Mouse (Mus musculus): ENCODE measurements around the gene Ntm. TPM values are rescaled to one million over a fixed set of nuclear protein-coding genes. Genes with fewer than 3 reads are reported as not detected.

The Ntm gene
- total and polyA plus RNA-seq, 3 experiments: 1.6 to 1.9 (median 1.8) TPM

DNA sequence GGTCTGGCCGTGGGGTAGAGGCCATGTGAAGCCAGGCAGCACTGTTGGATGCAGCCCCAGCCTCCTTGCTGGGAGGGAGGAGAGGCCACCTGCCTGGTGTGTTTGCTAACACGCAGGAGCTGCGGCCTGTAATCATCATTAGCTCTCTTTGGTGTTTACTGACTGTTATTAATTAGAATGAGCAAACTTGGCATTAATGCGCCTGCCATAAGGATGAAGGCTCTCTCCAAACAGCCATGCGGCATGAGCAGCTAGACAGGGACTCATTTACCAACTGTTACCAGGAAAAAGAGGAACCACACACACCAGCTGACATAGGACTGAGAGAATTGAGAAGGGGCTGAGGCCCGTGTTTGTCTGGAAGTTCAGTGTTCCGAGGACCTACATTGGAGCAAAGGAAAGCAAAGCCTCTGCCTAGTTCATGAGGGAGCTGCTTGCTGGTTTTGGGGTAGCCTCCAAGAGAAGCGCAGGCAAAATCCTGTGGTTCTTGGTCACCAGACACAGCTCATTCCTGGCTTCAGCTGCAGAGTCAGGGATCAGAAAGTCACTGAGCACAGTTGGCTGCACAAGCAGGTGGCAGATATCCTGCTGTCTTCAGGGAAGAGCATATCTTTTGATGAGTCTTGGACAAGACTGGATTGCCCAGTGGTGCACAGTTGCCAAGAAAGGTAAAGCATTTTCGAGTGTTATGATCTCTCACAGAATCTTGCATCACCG, 171.6 kb downstream of the Ntm start:
- Histone ChIP-seq H3K79me2 (replicated peaks; ENCODE audit: control insufficient read depth, insufficient read depth, low read length) (no peaks in the 10 kb centered on the region), H3K4me3 (no peak overlapping the region), H3K36me3 (ENCODE audit: control insufficient read depth, insufficient read depth, low read length) (no peaks in the 10 kb centered on the region), H3K9ac (ENCODE audit: low read depth, low read length) (no peak overlapping the region), H3K27me3 (ENCODE audit: control insufficient read depth, insufficient read depth, low read length) (no peaks in the 10 kb centered on the region), H3K4me1 (ENCODE audit: control insufficient read depth, insufficient read depth, low read length) (no peaks in the 10 kb centered on the region), H3K27ac (no peak overlapping the region)
- 78% methylated on average over 10 of the region's 10 CpGs for whole genome bisulfite sequencing
- no peak for TF ChIP-seq POLR2A (IDR thresholded peaks at IDR 0.05; ENCODE audit: insufficient read depth, low read depth, low read length)
- intact Hi-C loops (cut with DNase I): no loop called here
- no peak for DNase-seq

DNA sequence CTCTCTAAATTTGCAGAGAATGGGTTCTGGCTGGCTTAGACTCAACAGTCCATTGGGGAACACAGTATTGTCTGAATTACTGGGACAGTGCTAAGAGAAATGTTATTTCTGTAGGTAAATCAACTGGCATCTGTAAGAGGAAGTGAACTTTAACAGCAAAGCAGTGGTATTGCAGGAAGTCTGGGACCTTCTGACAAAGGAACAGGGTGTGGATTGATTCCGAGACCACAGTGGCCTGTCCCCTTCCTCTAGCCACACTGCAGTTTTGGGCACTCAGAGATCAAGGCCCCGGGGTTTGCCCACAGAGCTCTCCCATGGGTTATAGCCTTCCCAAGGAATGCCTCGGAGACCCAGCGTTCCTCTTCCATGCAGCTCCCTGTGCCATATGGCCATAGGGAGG, 172.9 kb downstream of the Ntm start:
- DNase-seq: no peak
- H3K4me3 ChIP-seq: no peak overlapping the region
- intact Hi-C loops (cut with DNase I): no loop called here
- H3K27ac ChIP-seq: no peak overlapping the region
- 48% methylated on average over 4 of the region's 4 CpGs for WGBS
- TF ChIP-seq EP300 (IDR thresholded peaks at IDR 0.05; ENCODE audit: insufficient read depth, low read depth, low read length) (no peak), CTCF (IDR thresholded peaks at IDR 0.05) (no peak), POLR2A (IDR thresholded peaks at IDR 0.05; ENCODE audit: insufficient read depth, low read depth, low read length) (no peak)
- no peaks in the 10 kb centered on the region for H3K79me2 ChIP-seq (replicated peaks; ENCODE audit: control insufficient read depth, insufficient read depth, low read length)
- no peak overlapping the region for H3K9ac ChIP-seq (ENCODE audit: low read depth, low read length)
- H3K36me3 ChIP-seq (ENCODE audit: control insufficient read depth, insufficient read depth, low read length): no peaks in the 10 kb centered on the region
- H3K27me3 ChIP-seq (ENCODE audit: control insufficient read depth, insufficient read depth, low read length): no peaks in the 10 kb centered on the region
- no peaks in the 10 kb centered on the region for H3K4me1 ChIP-seq (ENCODE audit: control insufficient read depth, insufficient read depth, low read length)

DNA sequence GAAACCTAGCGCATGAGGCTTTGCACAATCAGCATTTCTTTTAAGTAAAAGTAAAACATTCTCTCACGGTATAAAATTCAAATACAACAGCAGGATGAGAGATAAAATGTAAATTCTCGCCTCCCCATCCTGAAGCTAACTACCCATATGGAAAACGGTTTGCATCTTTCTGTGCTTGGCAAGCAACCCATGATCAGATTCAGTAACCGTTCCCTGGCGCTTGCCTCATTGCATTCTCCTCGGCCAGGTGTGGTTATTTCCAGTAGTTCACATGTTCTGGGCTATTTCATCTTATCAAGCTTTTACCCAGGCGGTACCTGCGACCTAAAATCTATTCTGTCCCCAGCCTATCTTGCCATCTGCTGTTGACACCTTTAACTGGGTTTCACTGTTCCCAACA, 174.1 kb downstream of the Ntm start:
- intact Hi-C loops (cut with DNase I): no loop called here
- no peak overlapping the region for H3K9ac ChIP-seq (ENCODE audit: low read depth, low read length)
- H3K27ac ChIP-seq: no peak overlapping the region
- TF ChIP-seq EP300 (IDR thresholded peaks at IDR 0.05; ENCODE audit: insufficient read depth, low read depth, low read length): no peak
- TF ChIP-seq POLR2A (IDR thresholded peaks at IDR 0.05; ENCODE audit: insufficient read depth, low read depth, low read length): no peak
- TF ChIP-seq CTCF (IDR thresholded peaks at IDR 0.05): no peak
- H3K27me3 ChIP-seq (ENCODE audit: control insufficient read depth, insufficient read depth, low read length): no peaks in the 10 kb centered on the region
- no peaks in the 10 kb centered on the region for H3K36me3 ChIP-seq (ENCODE audit: control insufficient read depth, insufficient read depth, low read length)
- 80% methylated on average over 9 of the region's 9 CpGs for WGBS
- no peaks in the 10 kb centered on the region for H3K4me1 ChIP-seq (ENCODE audit: control insufficient read depth, insufficient read depth, low read length)
- H3K4me3 ChIP-seq: no peak overlapping the region
- DNase-seq: no peak
- no peaks in the 10 kb centered on the region for H3K79me2 ChIP-seq (replicated peaks; ENCODE audit: control insufficient read depth, insufficient read depth, low read length)

DNA sequence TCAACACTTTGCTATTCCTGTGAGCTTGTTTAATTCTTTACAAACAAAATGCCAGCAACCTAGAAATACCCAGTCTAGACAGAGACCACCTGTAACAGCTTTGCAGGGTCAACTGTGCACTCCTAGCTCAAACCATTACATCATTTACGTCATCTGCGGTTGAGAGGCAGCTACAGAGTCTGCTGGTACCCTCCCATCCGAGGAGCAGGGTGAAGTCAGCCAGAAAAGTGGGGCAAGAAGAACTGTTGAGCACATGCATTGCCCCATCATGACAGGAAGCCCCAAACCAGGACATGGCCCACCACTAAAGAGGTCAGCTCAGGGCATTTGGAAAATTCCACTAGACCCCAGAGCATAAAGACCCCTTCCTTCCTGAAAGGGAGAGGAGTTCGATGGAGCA, 175.5 kb downstream of the Ntm start:
- WGBS: 60% methylated on average over 4 of the region's 4 CpGs
- Histone ChIP-seq H3K79me2 (replicated peaks; ENCODE audit: control insufficient read depth, insufficient read depth, low read length) (no peaks in the 10 kb centered on the region), H3K4me1 (ENCODE audit: control insufficient read depth, insufficient read depth, low read length) (no peaks in the 10 kb centered on the region), H3K4me3 (no peak overlapping the region), H3K9ac (ENCODE audit: low read depth, low read length) (no peak overlapping the region), H3K36me3 (ENCODE audit: control insufficient read depth, insufficient read depth, low read length) (no peaks in the 10 kb centered on the region), H3K27ac (no peak overlapping the region), H3K27me3 (ENCODE audit: control insufficient read depth, insufficient read depth, low read length) (no peaks in the 10 kb centered on the region)
- DNase-seq: no peak
- TF ChIP-seq CTCF (IDR thresholded peaks at IDR 0.05): no peak
- no peak for TF ChIP-seq EP300 (IDR thresholded peaks at IDR 0.05; ENCODE audit: insufficient read depth, low read depth, low read length)
- no peak for TF ChIP-seq POLR2A (IDR thresholded peaks at IDR 0.05; ENCODE audit: insufficient read depth, low read depth, low read length)
- intact Hi-C loops (cut with DNase I): no loop called here

DNA sequence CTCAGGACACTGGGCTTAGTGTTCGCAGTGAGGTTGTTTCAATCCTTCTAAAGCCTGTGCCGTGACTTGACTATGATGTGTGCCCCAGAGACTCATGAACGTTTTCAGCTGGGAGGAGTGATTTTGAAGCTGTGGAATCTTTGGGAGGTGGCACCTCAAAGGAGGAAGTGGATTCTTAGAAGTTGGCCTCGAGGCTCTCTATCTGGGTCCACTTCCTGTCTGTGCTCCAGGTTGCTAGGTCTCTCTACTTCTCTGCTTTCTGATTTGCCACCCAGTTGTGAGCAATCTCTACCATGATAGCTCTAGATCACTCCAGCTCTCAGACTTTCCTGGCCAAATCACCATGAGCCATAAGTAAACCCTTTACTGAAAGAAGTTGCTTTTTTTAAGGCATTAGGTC, 180.2 kb downstream of the Ntm start:
- no peak for DNase-seq
- intact Hi-C loops (cut with DNase I): no loop called here
- H3K4me1 ChIP-seq (ENCODE audit: control insufficient read depth, insufficient read depth, low read length): no peaks in the 10 kb centered on the region
- 49% methylated on average over 4 of the region's 4 CpGs for WGBS
- H3K4me3 ChIP-seq: no peak overlapping the region
- no peaks in the 10 kb centered on the region for H3K36me3 ChIP-seq (ENCODE audit: control insufficient read depth, insufficient read depth, low read length)
- no peaks in the 10 kb centered on the region for H3K27me3 ChIP-seq (ENCODE audit: control insufficient read depth, insufficient read depth, low read length)
- no peaks in the 10 kb centered on the region for H3K79me2 ChIP-seq (replicated peaks; ENCODE audit: control insufficient read depth, insufficient read depth, low read length)
- no peak overlapping the region for H3K27ac ChIP-seq
- TF ChIP-seq POLR2A (IDR thresholded peaks at IDR 0.05; ENCODE audit: insufficient read depth, low read depth, low read length) (no peak), EP300 (IDR thresholded peaks at IDR 0.05; ENCODE audit: insufficient read depth, low read depth, low read length) (no peak), CTCF (IDR thresholded peaks at IDR 0.05) (no peak)
- no peak overlapping the region for H3K9ac ChIP-seq (ENCODE audit: low read depth, low read length)

DNA sequence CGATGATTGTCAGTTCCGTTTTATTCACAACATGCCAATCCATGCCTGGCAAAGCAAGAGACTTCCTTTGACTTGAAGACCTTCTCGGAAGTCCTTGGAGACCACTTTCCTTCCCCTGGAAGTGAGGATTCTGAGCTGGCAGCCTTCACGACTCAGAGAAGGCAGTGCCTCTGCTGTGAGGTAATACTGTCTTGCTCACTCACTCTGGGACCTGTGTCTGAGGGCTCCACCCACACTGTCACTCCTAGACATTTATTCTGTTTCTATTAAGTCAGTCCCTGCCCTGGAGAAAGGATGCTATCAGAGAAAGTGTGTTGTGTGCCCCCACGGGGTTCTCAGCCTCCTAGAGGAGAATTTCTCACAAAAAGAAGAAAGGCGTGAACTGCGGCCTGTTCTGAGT, 183.2 kb downstream of the Ntm start:
- Histone ChIP-seq H3K27me3 (ENCODE audit: control insufficient read depth, insufficient read depth, low read length) (no peaks in the 10 kb centered on the region), H3K36me3 (ENCODE audit: control insufficient read depth, insufficient read depth, low read length) (no peaks in the 10 kb centered on the region), H3K79me2 (replicated peaks; ENCODE audit: control insufficient read depth, insufficient read depth, low read length) (no peaks in the 10 kb centered on the region), H3K4me1 (ENCODE audit: control insufficient read depth, insufficient read depth, low read length) (no peaks in the 10 kb centered on the region), H3K4me3 (no peak overlapping the region), H3K9ac (ENCODE audit: low read depth, low read length) (no peak overlapping the region), H3K27ac (no peak overlapping the region)
- intact Hi-C loops (cut with DNase I): no loop called here
- 60% methylated on average over 7 of the region's 7 CpGs for WGBS
- no peak for DNase-seq
- no peak for TF ChIP-seq CTCF (IDR thresholded peaks at IDR 0.05)
- no peak for TF ChIP-seq POLR2A (IDR thresholded peaks at IDR 0.05; ENCODE audit: insufficient read depth, low read depth, low read length)
- no peak for TF ChIP-seq EP300 (IDR thresholded peaks at IDR 0.05; ENCODE audit: insufficient read depth, low read depth, low read length)

Data from heart, adult 2 months (tissue).